Comparison of ENCODE assay signal across 26 mouse cellular contexts in the genomic region with DNA sequence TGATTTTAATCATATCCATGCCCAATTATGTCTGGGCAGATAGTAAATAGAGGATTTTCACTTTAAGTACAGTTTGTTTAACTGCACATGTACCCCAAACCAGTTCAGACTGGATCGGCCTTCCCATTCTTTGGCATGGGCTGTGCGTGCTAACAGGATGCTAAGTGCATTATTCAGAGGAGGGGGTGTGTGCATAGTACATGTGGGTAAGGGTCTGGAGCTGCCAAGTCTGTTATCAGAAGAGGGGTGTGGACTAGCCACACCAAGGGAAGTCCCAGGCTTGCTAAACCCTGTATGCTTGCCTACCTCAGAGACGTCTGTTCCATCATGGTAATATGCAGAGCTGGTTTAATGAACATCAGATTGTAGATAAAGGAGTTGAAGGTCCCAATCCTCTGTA.
"Had no signal": no experiment of that assay in that cellular context is flagged by ENCODE, and none has a peak within 500 bp of the region (broad histone marks: within the 10 kb centered on the region; RNA-seq: fewer than 3 reads in every experiment).

No protein-coding gene starts in this region.

- ATAC-seq: inflammation-experienced regulatory T-cells, adult 6 months; intestine, embryonic 15.5 days; intestine, postnatal 0 days had no signal

- H3K9ac ChIP-seq: heart, embryonic 12.5 days; hindbrain, embryonic 12.5 days; hindbrain, embryonic 15.5 days; intestine, embryonic 15.5 days; limb, embryonic 12.5 days; liver, embryonic 13.5 days had no signal

- H3K4me1 ChIP-seq: heart, embryonic 10.5 days; hindbrain, embryonic 10.5 days; hindbrain, embryonic 12.5 days; hindbrain, embryonic 15.5 days; intestine, embryonic 15.5 days had no signal

- H3K27me3 ChIP-seq: heart, embryonic 12.5 days; hindbrain, embryonic 12.5 days; hindbrain, embryonic 15.5 days; intestine, embryonic 15.5 days; limb, embryonic 12.5 days; liver, embryonic 13.5 days had no signal

- H3K9me3 ChIP-seq: heart, embryonic 10.5 days; heart, embryonic 12.5 days; hindbrain, embryonic 10.5 days; hindbrain, embryonic 12.5 days; hindbrain, embryonic 15.5 days; intestine, embryonic 15.5 days; limb, embryonic 10.5 days; limb, embryonic 12.5 days; liver, embryonic 13.5 days had no signal

- DNase-seq: gastrocnemius, adult 2 months; gastrocnemius, postnatal 10 days; gastrocnemius, postnatal 25 days; heart, adult 18-20 months; heart, postnatal 10 days; heart, postnatal 4 days; kidney, adult 18-20 months; kidney, adult 8-10 months; kidney, postnatal 10 days; kidney, postnatal 25 days; kidney, postnatal 4 days; liver; liver, embryonic 13.5 days had no signal

- H3K36me3 ChIP-seq: intestine, embryonic 15.5 days had no signal

- H3K27ac ChIP-seq: gastrocnemius, adult 2 months; heart, embryonic 10.5 days; hindbrain, embryonic 10.5 days; hindbrain, embryonic 12.5 days; hindbrain, embryonic 15.5 days; intestine, embryonic 15.5 days; layer of hippocampus, adult 2 months; left cerebral cortex, adult 2 months; limb, embryonic 10.5 days; limb, embryonic 12.5 days; liver, embryonic 13.5 days had no signal

- H3K4me2 ChIP-seq: heart, embryonic 12.5 days; hindbrain, embryonic 12.5 days; hindbrain, embryonic 15.5 days; intestine, embryonic 15.5 days; limb, embryonic 12.5 days; liver, embryonic 11.5 days; liver, embryonic 13.5 days had no signal

- H3K4me3 ChIP-seq: gastrocnemius, adult 2 months; heart, embryonic 10.5 days; heart, embryonic 12.5 days; hindbrain, embryonic 10.5 days; hindbrain, embryonic 12.5 days; hindbrain, embryonic 15.5 days; intestine, embryonic 15.5 days; layer of hippocampus, adult 2 months; left cerebral cortex, adult 2 months; limb, embryonic 10.5 days; limb, embryonic 12.5 days; liver, embryonic 13.5 days had no signal
